Mouse (Mus musculus): Measurements from ENCODE around the gene Dctpp1.
"Not testable (repeated sequence)": the region's sequence is repeated elsewhere in the genome, so short reads cannot be mapped to it uniquely, and the experiment has no call there.

Dctpp1 gene

DNA sequence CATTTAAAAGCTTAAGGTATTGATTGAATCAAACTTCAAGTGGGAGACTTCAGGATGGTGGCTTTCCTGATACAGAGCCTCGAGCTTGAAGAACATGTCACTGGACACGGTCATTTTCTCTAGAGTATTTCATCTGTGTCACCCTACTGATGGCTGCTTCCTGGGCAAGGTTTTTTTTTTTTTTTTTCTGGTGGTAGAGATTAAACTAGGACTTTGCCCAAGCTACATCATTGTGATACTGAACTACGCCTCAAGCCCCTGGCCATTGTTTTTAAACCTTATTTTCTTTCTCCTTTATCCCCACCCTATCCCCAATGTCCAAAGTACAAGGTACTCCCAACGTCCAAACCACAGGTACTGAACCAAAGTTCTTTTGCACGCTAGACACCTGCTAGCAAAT, 10.2 kb upstream of the Dctpp1 start:
- DNase-seq (ENCODE audit: low read depth, low spot score), result no peak

GRCm38 (mm10) chr7:127270256-127270655, 9.7 kb upstream of the Dctpp1 start:
- no peak for DNase-seq (ENCODE audit: low read depth, low spot score)

- no peak for DNase-seq (ENCODE audit: low read depth, low spot score)
Measured at GRCm38 (mm10) chr7:127263526-127263925, 3.0 kb upstream of the Dctpp1 start.

- no peak for DNase-seq (ENCODE audit: low read depth, low spot score)
Measured at GRCm38 (mm10) chr7:127262218-127262961, 1.9 kb upstream of the Dctpp1 start.

- DNase-seq (ENCODE audit: low read depth, low spot score), result peak; percentile 49
Measured at GRCm38 (mm10) chr7:127259186-127259905, 1.2 kb downstream of the Dctpp1 start.

DNA sequence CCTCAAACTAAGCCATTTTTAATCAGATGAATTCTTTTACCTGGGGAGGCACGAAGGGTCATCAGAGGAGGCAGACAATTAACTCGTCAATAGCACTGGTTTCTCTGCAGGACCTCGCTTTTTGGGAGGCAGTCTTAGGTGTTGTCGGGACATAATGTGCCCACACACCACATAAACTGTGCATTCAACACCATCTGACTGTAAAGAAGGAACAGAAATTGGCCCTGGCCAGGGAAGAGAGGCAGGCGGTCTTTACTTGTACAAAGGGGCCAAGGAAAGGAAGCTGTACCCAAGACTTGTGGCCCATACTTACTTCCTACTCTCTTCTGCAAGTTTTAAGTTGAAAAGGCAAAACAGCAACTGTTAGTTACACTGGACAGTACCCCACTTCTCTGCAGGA, 4.0 kb downstream of the Dctpp1 start:
- DNase-seq (ENCODE audit: low read depth, low spot score), result no peak

DNA sequence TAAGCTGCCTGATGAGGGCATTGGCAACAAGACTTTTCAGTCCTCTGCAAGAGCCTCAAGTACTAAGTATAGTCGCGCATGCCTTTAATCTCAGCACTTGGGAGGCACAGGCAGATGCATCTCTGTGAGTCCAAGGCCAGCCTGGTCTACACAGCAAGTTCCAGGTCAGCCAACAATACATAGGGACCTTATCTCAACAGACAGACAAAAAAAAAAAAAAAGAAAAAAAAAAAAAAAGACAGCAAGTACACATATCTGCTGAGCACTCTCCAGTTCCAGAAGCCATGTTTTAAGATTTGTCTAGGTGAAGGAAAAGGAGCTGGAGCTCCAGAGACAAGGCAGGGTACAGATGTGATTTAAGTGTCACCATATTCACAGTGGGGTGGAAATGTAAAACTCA, 4.5 kb downstream of the Dctpp1 start:
- DNase-seq (ENCODE audit: low read depth, low spot score), result no peak

DNA sequence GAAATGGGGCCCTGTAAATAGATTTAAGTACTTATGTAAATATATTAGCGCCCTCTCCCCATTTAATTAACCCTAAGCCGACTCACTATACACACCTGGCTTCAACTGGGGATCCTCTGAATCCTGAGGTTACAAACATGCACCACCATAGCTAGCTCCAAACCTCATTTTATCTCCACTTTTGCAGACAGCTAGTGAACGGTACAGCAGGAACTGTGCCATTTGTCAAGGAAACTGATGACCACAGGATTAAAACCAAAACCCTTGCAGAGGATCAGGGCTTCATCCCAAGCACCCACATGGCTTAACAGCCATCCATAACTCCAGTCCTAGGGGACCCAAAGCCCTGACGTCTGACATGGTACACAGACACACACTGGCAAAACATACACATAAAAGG, 5.5 kb downstream of the Dctpp1 start:
- DNase-seq (ENCODE audit: low read depth, low spot score), result no peak

DNA sequence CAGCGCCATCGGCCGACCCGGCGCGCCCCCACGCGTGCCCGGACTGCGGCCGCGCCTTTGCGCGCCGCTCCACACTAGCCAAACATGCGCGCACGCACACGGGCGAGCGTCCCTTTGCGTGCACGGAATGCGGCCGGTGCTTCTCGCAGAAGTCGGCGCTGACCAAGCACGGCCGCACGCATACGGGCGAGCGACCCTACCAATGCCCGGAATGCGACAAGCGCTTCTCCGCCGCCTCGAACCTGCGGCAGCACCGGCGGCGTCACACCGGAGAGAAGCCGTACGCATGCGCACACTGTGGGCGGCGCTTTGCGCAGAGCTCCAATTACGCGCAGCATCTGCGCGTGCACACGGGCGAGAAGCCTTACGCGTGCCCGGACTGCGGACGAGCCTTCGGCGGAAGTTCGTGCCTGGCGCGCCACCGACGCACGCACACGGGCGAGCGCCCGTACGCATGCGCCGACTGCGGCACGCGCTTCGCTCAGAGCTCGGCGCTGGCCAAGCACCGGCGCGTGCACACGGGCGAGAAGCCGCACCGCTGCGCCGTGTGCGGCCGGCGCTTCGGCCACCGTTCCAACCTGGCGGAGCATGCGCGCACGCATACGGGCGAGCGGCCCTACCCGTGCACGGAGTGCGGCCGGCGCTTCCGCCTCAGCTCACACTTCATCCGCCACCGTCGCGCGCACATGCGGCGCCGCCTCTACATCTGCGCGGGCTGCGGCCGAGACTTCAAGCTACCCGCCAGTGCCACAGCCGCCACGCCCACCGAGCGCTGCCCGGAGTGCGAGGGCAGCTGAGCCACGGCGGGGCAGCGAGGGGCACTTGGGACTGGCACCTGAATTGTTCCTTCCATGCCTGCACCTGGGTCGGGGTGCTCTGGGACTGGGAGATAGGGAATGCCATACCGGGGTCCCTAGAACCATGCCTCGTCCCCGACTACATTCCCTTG, 6.4 kb downstream of the Dctpp1 start:
- peak; percentile 99 for DNase-seq (ENCODE audit: low read depth, low spot score)

DNA sequence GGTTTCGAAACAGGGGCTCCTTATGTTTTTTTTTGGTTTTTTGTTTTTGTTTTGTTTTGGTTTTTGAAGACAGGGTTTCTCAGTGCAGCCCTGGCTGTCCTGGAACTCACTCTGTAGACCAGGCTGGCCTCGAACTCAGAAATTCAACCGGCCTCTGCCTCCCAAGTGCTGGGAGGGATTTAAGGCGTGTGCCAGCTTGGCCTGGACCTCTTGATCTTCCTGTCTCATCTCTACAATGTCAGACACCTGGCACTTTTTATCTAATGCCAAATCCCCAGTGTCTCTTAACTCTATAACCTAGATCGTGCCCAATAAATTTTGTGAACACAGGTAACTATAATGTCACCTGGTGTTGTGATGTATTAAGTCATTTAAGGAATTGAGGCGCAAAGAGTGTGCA, 7.2 kb downstream of the Dctpp1 start:
- peak; percentile 37 for DNase-seq (ENCODE audit: low read depth, low spot score)

GRCm38 (mm10) chr7:127252414-127252813, 8.1 kb downstream of the Dctpp1 start:
- DNase-seq (ENCODE audit: low read depth, low spot score), result peak; percentile 59

DNA sequence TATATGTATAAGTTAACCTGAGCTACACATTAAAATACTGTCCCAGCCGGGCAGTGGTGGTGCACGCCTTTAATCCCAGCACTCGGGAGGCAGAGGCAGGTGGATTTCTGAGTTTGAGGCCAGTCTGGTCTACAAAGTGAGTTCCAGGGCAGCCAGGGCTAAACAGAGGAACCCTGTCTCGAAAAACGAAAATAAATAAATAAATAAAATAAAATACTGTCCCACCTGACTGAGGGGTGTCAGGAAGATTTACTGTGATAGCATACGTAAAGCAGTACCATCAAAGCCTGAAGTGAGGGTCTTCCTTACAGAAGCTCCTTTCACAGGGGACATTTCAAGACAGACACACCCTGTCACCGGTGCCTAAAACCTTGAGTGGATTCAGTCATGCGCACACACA, 10.0 kb downstream of the Dctpp1 start:
- not testable (repeated sequence) for DNase-seq (ENCODE audit: low read depth, low spot score)

- DNase-seq (ENCODE audit: low read depth, low spot score), result peak; percentile 54
Measured at GRCm38 (mm10) chr7:127244658-127245510, 15.6 kb downstream of the Dctpp1 start.

DNA sequence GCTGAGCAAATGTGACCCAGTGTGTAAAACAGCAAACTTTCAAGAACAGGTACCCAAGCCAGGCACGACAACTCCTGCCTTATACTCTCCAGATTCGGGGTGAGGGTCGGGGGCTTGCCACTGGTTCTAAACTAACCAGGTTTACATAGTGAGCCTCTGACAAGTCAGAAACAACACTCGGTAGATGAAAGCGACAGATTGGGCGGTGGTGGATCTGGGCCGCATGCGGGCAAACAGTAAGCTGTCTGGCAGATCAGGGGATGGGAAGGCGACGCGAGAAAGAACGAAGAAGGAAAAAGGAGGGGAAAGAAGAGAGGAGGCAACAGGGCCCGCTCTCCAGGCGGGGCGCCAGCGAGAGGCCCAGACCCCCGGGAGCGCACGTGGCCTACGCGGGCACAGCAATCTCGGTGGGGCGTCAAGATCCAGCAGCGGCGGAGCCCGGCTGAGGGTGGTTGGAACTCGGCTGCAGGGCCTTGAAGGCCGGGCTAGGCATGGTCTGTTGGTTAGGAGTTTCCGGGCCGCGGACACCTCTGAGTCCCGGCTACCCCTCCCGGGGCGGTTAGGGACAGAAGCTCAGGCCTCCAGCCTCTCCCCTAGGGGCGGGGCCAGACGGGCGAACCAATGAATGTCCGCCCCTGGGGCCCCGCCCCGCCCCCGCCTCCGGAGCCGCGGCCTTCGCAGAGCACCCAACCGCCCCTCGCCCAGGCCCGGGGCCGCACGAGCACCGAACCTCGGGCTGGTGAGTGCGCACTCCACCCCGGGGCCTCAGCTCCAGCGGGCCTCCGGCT, 16.4 kb downstream of the Dctpp1 start, which contains the start of gene Zfp771:
TSS of gene Zfp771 (plus strand) at position 405 of the 788 bp plus-strand sequence.
- DNase-seq (ENCODE audit: low read depth, low spot score), result peak; percentile 97

GRCm38 (mm10) chr7:127243361-127243867, 17.1 kb downstream of the Dctpp1 start:
- no peak for DNase-seq (ENCODE audit: low read depth, low spot score)

DNA sequence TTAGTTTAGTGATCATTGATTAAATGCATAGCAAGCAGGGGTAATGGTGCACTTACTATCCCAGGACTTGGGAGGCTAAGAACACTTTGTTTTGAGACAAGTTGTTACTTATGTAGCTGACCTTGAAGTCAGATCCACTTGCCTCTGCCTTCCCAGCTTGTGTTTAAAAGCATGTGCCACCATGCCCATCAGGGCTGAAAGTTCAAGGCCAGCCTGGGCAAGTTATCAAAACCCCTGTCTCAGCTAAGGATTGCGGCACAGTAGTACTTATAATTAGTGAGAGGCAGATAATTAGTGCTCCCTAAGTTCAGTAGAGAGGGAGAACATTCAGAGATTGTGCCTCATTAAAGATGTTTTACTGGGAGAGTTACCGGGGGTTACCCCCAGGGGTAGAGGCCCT, 25.7 kb downstream of the Dctpp1 start:
- DNase-seq (ENCODE audit: low read depth, low spot score), result no peak

DNA sequence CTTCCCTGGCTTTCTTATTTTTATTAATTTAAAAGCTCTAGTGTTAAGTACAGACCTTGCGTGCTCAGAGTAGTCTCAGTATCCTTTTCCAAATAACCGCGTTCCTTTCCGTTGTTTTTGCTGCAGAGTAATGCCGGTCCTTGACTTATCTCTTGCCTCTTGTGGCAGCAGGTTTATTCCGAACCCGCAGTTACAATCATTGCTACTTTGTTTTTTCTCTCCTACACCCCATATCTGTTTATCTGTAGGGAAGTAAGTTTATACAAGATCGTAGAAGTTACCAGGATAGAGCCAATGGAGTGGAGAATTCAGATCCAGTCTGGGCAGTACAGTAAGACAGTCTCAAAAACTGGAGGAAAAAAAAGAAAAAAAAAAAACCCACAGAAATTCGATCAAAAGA, 26.7 kb downstream of the Dctpp1 start:
- no peak for DNase-seq (ENCODE audit: low read depth, low spot score)

- peak; percentile 63 for DNase-seq (ENCODE audit: low read depth, low spot score)
Measured at GRCm38 (mm10) chr7:127233368-127233749, 27.1 kb downstream of the Dctpp1 start.

- DNase-seq (ENCODE audit: low read depth, low spot score), result peak; percentile 94
Measured at GRCm38 (mm10) chr7:127232622-127233367, 27.7 kb downstream of the Dctpp1 start, which contains the start of the genes Zfp553 and Sept1. Gene Zfp553, plus strand, starts transcription at chr7:127233061. Gene Sept1, minus strand, starts transcription at chr7:127233130.

Data from brain, adult 2 months (tissue).